Mouse (Mus musculus) mature B cell (primary cell): ENCODE data around the gene Hpd.

ENCODE experiments used
- in situ Hi-C: fragments of 300-500 bp; cut with MboI; formaldehyde crosslinking; loops from 2 replicates; pipeline ENCODE4 v1.14.3; 2019

Hpd gene

DNA sequence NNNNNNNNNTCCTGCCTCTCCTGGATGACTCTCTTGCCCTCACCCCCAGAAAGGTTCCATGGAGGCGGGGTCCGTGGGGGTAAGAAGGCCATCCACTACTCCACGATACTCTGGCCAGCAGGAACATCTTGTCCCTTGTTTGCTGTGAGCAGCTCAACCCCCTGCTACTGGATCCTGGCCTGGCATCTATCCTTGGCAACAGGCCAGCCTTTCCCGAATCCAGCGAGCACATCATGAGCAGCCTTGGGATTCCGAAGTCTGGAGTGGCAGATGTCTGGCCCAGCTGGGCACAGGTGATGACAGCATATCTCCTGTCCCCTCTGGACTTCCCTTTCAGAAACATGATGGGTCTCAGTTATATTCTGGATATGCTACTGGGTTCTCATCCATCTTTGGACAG lies 3.4 kb upstream of the Hpd start:
- in situ Hi-C loops: no loop called here

DNA sequence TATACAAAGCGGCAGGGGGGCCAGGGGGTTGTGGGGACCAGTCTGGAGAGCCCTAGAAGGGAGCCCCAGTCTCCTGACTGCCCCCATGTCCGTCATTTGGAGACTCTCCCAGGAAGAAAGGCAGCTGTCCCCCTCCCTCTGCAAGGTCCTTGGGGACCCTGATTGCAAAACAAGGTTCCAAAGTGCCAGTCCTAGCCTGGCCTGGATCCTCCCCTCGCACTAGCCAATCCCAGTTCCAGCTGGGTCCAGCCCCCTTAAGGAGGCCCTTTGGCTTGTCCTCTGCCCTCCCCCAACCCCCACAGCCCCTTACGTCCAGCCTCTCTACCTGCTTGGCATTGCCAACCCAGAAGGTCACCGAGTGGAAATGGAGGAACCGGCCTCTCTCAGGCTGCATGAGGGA lies 991 bp downstream of the Hpd start:
- in situ Hi-C loops: no loop called here

GRCm38 (mm10) chr5:123180390-123180789 lies 2.1 kb downstream of the Hpd start:
- in situ Hi-C loops: no loop called here

GRCm38 (mm10) chr5:123178792-123179191 lies 3.7 kb downstream of the Hpd start:
- in situ Hi-C loops: no loop called here

DNA sequence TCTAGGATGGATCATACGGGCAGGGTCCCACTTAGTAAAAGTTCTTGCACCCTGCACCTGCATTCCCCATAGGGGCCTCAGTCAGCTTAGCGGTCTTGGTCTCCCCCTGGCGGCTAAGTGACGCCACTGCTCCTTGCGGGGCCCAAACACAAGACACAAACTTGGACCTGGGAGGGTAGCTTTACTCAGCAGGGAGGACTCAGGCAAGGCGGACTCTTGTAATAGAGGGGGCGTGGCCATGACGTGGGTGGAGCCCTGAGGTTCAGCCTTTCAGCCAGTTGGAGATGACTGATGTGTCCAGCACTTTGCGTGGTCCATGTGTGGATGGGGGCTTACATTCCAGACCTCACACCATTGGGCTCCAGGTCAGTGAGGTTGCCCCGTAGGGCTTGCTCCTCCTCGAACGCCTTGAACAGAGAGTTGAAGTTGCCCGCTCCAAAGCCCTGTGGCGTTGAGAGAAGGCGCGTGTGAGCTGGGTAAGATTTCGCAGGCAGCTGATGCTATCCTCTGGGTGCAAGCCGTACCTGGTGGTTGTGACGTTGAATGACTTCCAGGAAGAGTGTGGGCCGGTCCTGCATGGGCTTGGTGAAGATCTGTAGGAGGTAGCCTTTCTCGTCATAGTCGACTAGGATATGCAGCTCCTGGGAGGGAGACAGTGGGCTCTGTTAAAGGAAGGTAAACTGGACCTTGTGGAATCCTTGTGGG lies 10.7 kb downstream of the Hpd start:
- in situ Hi-C loops: no loop called here

- in situ Hi-C loops: no loop called here
These were observed 12.2 kb downstream of the Hpd start for GRCm38 (mm10) chr5:123170365-123170764.

- in situ Hi-C loops: no loop called here
These were observed 13.2 kb downstream of the Hpd start, which contains the start of gene Psmd9 for GRCm38 (mm10) chr5:123169284-123169683. Gene Psmd9 (plus strand): TSS chr5:123169413.

DNA sequence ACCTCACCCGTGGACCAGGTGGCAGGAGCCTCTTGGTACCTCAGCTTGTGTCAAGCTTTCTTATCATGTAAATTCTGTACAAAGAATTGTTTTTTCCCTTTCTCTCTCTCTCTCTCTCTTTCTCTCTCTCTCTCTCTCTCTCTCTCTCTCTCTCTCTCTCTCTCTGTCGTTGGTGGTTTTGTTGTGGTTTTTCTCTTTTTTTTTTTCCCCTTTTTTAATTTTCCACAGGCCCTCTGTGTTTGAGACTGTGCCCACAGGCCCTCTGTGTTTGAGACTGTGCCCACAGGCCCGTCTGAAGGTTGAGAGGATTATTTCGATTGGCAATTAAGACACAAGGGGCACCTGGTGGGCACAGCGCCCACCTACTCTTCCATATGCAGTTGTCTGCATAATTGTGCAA lies 14.9 kb downstream of the Hpd start:
- in situ Hi-C loops: no loop called here

DNA sequence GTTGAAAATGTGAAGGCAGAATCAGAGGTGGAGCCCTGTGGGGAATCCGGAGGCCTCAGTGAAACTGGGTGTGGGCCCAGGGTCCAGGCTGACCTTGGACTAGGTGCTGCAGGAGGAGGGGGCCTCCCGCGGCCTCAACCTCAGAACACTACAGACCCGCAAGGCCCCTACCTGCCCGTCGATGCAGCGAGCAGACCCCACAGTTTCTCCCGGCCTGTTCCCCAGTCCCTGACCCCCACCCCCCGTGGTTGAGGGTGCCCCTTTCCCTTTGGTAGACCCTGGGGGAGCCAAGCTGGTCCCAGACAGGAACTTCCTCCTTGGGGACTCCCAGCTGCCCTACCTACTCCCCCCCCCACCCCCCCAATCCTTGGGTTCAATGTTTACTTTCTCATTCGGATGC lies 16.1 kb downstream of the Hpd start:
- in situ Hi-C loops: no loop called here

GRCm38 (mm10) chr5:123162942-123163341 lies 19.6 kb downstream of the Hpd start:
- in situ Hi-C loops: no loop called here

- in situ Hi-C loops: no loop called here
These were observed 22.2 kb downstream of the Hpd start for GRCm38 (mm10) chr5:123160341-123160740.

DNA sequence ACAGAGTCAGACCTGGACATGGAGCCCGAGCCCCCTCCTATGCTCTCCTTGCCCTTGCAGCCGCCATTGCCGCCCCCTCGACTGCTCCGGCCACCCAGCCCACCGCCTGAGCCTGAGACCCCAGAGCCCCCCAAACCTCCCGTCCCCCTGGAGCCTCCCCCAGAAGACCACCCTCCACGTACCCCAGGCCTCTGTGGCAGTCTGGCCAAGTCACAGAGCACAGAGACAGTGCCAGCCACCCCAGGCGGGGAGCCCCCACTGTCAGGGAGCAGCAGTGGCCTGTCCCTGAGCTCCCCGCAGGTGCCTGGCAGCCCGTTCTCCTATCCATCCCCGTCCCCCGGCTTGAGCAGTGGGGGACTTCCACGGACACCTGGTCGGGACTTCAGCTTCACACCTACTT lies 22.7 kb downstream of the Hpd start:
- in situ Hi-C loops: no loop called here

DNA sequence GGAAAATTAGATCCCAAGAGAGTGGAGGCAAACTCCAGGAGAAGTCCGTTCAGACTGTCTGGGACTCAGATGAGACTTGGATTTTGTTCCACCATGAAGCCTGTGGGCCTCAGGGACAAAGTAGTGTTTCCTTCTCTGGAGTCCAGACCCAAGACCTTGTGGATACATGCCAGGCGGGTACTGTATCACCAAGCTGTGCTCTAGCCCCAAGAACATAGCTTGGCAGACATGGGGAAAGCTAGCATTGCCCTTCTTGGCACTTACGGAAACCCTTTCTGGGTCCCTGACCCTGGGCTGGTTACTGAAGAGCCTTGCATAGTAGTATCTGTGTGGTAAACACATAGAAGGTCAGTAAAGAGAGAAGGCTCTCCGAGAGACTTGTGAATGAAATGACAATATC lies 23.1 kb downstream of the Hpd start:
- in situ Hi-C loops: no loop called here

DNA sequence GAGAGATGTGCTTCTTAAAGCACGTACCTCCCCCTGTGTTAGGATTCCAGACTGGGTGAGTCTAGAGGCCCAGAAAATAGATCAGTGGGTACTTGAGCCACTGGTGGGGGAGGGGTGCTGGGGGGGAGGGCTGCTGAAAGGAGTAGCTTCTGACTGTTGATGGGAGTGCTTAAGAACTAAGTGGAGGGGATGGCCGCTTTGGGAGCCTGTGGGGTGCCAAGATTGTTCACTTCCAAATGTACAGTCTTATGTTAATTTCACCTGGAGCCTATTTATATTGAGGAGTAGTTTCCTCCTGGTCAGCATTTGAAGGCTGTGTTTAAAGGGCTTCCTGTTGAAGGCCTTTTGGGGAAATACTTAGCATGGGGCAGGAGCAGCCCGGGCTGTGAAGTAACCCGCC lies 24.6 kb downstream of the Hpd start:
- in situ Hi-C loops: no loop called here

DNA sequence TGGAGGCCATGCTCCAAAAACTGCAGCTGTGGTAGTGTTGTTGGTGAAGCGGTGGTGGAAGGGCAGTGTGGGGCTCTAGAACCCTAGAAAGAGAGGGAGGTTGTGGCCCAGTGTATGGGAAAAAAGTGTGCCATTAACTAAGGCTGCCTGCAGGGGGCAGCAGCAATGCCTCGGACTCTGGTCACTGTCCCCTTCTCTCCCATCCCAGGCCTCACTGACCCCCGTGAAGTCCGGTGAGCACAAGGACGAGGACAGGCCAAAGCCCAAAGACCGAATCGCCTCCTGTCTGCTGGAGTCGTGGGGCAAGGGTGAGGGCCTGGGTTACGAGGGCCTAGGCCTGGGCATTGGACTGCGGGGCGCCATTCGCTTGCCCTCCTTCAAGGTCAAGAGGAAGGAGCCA lies 25.8 kb downstream of the Hpd start:
- in situ Hi-C loops: no loop called here

DNA sequence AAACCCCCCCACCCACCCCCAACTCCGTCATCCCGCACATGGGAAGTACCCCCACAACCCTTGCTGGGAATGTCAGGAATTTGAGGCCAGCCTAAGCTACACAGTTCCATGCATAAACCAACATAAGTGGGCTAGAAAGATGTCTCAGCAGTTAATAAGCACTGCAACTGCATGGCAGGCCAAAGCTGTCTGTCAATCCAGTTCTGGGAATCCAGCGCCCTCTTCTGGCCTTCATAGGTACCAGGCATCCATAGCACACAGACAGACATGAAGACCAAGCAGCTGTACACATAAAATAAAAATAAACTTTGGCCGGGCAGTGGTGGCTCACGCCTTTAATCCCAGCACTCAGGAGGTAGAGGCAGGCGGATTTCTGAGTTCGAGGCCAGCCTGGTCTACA lies 27.1 kb downstream of the Hpd start:
- in situ Hi-C loops: no loop called here

GRCm38 (mm10) chr5:123152901-123153300 lies 29.6 kb downstream of the Hpd start:
- in situ Hi-C loops: no loop called here

DNA sequence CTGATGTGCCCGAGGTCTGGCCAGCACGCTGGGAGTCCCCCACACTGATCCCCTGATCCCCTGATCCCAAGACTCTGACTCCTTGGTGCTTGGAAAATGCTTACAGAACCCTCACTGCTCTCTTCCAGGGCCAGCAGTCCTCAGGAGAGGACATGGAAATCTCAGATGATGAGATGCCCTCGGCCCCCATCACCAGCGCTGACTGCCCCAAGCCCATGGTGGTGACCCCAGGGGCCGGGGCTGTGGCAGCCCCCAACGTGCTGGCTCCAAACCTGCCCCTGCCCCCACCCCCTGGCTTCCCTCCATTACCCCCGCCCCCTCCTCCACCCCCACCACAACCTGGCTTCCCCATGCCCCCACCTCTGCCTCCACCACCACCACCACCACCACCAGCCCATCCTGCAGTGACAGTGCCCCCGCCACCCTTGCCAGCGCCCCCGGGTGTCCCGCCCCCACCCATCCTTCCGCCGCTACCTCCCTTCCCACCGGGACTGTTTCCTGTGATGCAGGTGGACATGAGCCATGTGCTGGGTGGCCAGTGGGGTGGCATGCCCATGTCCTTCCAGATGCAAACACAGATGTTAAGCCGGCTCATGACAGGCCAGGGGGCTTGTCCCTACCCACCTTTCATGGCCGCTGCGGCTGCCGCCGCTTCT lies 30.7 kb downstream of the Hpd start:
- in situ Hi-C loops: no loop called here

DNA sequence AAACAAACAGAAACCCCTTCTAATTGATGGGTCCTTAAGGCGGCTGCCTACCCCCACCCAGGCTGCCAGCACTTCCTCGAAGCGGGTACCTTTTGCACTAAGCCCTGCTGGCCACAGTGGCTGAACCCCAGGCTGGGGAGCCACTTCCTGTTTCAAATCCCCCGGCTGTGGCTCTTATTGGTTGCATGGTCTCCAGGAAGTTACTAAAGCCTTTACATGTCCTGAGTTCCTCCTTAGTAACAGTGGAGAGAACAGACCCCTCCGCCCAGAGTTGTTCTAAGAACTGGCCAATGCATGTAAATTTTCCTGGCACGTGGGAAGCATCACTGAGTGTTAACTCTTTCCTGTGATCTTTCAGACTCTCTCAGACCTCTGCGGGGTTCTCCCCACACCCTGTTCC lies 31.4 kb downstream of the Hpd start:
- in situ Hi-C loops: no loop called here

DNA sequence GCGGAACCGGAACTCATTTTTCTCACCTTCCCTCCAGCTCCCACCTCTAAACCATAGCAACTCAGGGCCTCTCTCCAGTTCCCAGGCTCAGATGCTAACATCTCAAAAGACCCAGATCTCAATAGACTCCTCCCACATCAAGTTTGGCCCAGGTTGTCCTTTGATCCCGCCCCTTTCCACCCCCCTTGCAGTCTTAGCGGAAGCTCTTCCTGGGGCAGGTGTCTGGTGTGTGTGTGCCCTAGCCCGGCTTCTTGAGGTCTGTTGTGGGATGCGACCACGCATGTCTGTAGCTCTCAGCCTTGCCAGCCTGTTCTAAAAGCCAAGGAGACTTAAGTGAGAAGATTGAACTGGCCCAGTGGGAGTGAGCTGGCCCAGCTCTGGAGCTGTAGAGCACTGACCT lies 31.9 kb downstream of the Hpd start:
- in situ Hi-C loops: no loop called here

GRCm38 (mm10) chr5:123149451-123150400 lies 32.8 kb downstream of the Hpd start:
- in situ Hi-C loops: no loop called here

DNA sequence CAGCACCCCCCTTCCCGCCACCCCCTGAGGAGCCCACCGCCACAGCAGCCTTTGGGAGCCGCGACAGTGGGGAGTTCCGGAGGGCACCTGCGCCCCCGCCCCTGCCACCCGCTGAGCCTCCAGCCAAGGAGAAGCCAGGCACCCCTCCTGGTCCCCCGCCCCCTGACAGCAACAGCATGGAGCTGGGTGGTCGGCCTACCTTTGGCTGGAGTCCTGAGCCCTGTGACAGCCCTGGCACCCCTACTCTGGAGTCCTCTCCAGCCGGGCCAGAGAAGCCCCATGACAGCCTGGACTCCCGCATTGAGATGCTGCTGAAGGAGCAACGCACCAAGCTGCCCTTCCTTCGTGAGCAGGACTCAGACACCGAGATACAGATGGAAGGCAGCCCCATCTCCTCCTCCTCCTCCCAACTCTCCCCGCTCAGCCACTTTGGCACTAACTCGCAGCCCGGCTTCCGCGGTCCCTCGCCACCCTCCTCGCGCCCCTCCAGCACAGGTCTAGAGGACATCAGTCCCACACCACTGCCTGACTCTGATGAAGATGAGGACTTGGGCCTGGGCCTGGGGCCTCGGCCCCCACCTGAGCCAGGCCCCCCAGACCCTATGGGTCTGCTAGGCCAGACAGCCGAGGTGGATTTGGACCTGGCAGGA lies 34.3 kb downstream of the Hpd start:
- in situ Hi-C loops: no loop called here
